8 mouse cellular contexts compared by ENCODE assay signal in genomic region chr14:73382699-73383098, GRCm38 (mm10). TPM values are rescaled to one million over a fixed set of nuclear protein-coding genes. Genes with fewer than 3 reads are reported as not detected.
DNase-seq lines count a peak whose midpoint lies in the region; ATAC-seq and TF ChIP-seq lines count a peak whose summit lies in the region.

No protein-coding gene starts in this region.

- no peak for ATAC-seq in embryonic facial prominence, embryonic 14.5 days (ENCODE audit: low read depth)
- no peak for ATAC-seq in heart, embryonic 11.5 days (replicated peaks; ENCODE audit: insufficient number of reproducible peaks, low FRiP score, low TSS enrichment)
- no peak for ATAC-seq in liver, embryonic 14.5 days (ENCODE audit: insufficient read depth)
- ATAC-seq in inflammation-experienced regulatory T-cells, adult 6 months = no peak

- no peaks in the 10 kb centered on the region for H3K9me3 ChIP-seq in embryonic facial prominence, embryonic 14.5 days (ENCODE audit: control insufficient read depth, low read length)
- no peaks in the 10 kb centered on the region for H3K9me3 ChIP-seq in heart, embryonic 11.5 days (replicated peaks; ENCODE audit: control insufficient read depth, low read length)
- H3K9me3 ChIP-seq in liver, embryonic 14.5 days (ENCODE audit: control insufficient read depth, low read length) = no peaks in the 10 kb centered on the region

- no peaks in the 10 kb centered on the region for H3K27me3 ChIP-seq in embryonic facial prominence, embryonic 14.5 days (replicated peaks; ENCODE audit: control insufficient read depth, insufficient read depth, low read length)
- H3K27me3 ChIP-seq in heart, embryonic 11.5 days (ENCODE audit: control insufficient read depth, insufficient read depth, low read length) = no peaks in the 10 kb centered on the region
- no peaks in the 10 kb centered on the region for H3K27me3 ChIP-seq in liver, embryonic 14.5 days (ENCODE audit: control insufficient read depth, insufficient read depth, low read length)

- peaks cover 22% of the 10 kb centered on the region for H3K4me1 ChIP-seq in embryonic facial prominence, embryonic 14.5 days (ENCODE audit: control insufficient read depth, insufficient read depth, low read length)
- H3K4me1 ChIP-seq in heart, embryonic 11.5 days (ENCODE audit: control insufficient read depth, insufficient read depth, low read length) = peaks cover 10% of the 10 kb centered on the region; the same call in 1 of the 2 replicates
- peaks cover 34 to 35% of the 10 kb centered on the region in 2 experiments for H3K4me1 ChIP-seq in liver, embryonic 14.5 days (replicated peaks; ENCODE audit: control insufficient read depth in 2 of 2, insufficient read depth in 2 of 2, low read length in 1 of 2)

- no peak for TF ChIP-seq CTCF in liver, embryonic 14.5 days (IDR thresholded peaks at IDR 0.05; ENCODE audit: low read depth)

- no peak overlapping the region; the same call in 1 of the 2 replicates for H3K27ac ChIP-seq in embryonic facial prominence, embryonic 14.5 days (replicated peaks; ENCODE audit: low read depth, low read length)
- H3K27ac ChIP-seq in heart, embryonic 11.5 days (ENCODE audit: low read depth, low read length) = peak overlapping the region; percentile 41; the same call in 1 of the 2 replicates
- no peak overlapping the region; the same call in none of the 2 replicates for H3K27ac ChIP-seq in liver, embryonic 14.5 days

- no peak for TF ChIP-seq EP300 in liver, embryonic 14.5 days (IDR thresholded peaks at IDR 0.05; ENCODE audit: low read depth)

- H3K36me3 ChIP-seq in embryonic facial prominence, embryonic 14.5 days (ENCODE audit: control insufficient read depth, insufficient read depth, low read length) = peaks cover 18% of the 10 kb centered on the region
- H3K36me3 ChIP-seq in heart, embryonic 11.5 days (ENCODE audit: control insufficient read depth, insufficient read depth, low read length) = no peaks in the 10 kb centered on the region
- peaks cover 25% of the 10 kb centered on the region for H3K36me3 ChIP-seq in liver, embryonic 14.5 days (replicated peaks; ENCODE audit: control insufficient read depth, insufficient read depth, low read depth)

- H3K9ac ChIP-seq in embryonic facial prominence, embryonic 14.5 days (ENCODE audit: low read depth, low read length) = peak overlapping the region; percentile 52
- peak overlapping the region; percentile 43; the same call in 1 of the 2 replicates for H3K9ac ChIP-seq in heart, embryonic 11.5 days (ENCODE audit: low read depth, low read length)
- peak overlapping the region; percentile 41 for H3K9ac ChIP-seq in liver, embryonic 14.5 days (replicated peaks)

- WGBS in embryonic facial prominence, embryonic 14.5 days = 26% methylated on average over 9 of the region's 9 CpGs
- WGBS in heart, embryonic 11.5 days (ENCODE audit: insufficient replicate concordance) = 67% methylated on average over 9 of the region's 9 CpGs
- WGBS in liver, embryonic 14.5 days (ENCODE audit: insufficient replicate concordance) = 42% methylated on average over 9 of the region's 9 CpGs

- peak overlapping the region; percentile 99 for H3K4me3 ChIP-seq in embryonic facial prominence, embryonic 14.5 days (ENCODE audit: low read depth, low read length)
- H3K4me3 ChIP-seq in heart, embryonic 11.5 days (ENCODE audit: low read depth, low read length) = peak overlapping the region; percentile 26
- peak overlapping the region; percentile 12 to 95 for H3K4me3 ChIP-seq in liver, embryonic 14.5 days (ENCODE audit: insufficient read depth in 1 of 2, low read depth in 2 of 2, low read length in 2 of 2)

- DNase-seq in urinary bladder, postnatal 14 days (ENCODE audit: low spot score) = peak; percentile 69
- no peak for DNase-seq in urinary bladder, postnatal 25 days (ENCODE audit: low spot score)
- peak; percentile 53 for DNase-seq in embryonic facial prominence, embryonic 14.5 days (ENCODE audit: low spot score)
- DNase-seq in kidney, postnatal 14 days = peak; percentile 67
- no peak for DNase-seq in liver, embryonic 14.5 days (ENCODE audit: low read depth in 3 of 3, low spot score in 3 of 3)
- peak; percentile 73 to 75 for DNase-seq in right cerebral cortex, postnatal 36 days (ENCODE audit: low spot score in 2 of 2)

- H3K4me2 ChIP-seq in embryonic facial prominence, embryonic 14.5 days (ENCODE audit: low read depth, low read length) = peak overlapping the region; percentile 71
- peak overlapping the region; percentile 69 for H3K4me2 ChIP-seq in heart, embryonic 11.5 days
- H3K4me2 ChIP-seq in liver, embryonic 14.5 days (ENCODE audit: low read depth) = peak overlapping the region; percentile 84

RNA-seq across cellular contexts. Expression of gene Itm2b, which starts 2.4 kb away (rescaled TPM):
- 936 and 968 TPM in 2 replicates for polyA plus RNA-seq in embryonic facial prominence, embryonic 14.5 days (2014; fragmentation: Nextera tagmentation; extraction: Ambion mirVana)
- polyA plus RNA-seq in heart, embryonic 11.5 days (2014; fragmentation: Nextera tagmentation; extraction: Ambion mirVana) = 513 and 567 TPM in 2 replicates
- polyA plus RNA-seq in liver, embryonic 14.5 days (2012; rRNA removed) = 203 and 206 TPM in 2 replicates
- 396 and 431 TPM in 2 replicates for polyA plus RNA-seq in liver, embryonic 14.5 days (2014; fragmentation: Nextera tagmentation; extraction: Ambion mirVana)
- polyA plus RNA-seq in inflammation-experienced regulatory T-cells, adult 6 months (2017; shearing (Covaris generic)) = 1,000 to 10,000 TPM in 2 of 3 experiments, 100 to 1,000 TPM in 1; 933 to 1,139 (median 1,095) TPM

RNA-seq across cellular contexts. Expression of gene Rb1, which starts 57.1 kb away (rescaled TPM):
- polyA plus RNA-seq in embryonic facial prominence, embryonic 14.5 days (2014; fragmentation: Nextera tagmentation; extraction: Ambion mirVana) = 30.1 and 30.4 TPM in 2 replicates
- 15.6 and 18.1 TPM in 2 replicates for polyA plus RNA-seq in heart, embryonic 11.5 days (2014; fragmentation: Nextera tagmentation; extraction: Ambion mirVana)
- 11.6 and 15.4 TPM in 2 replicates for polyA plus RNA-seq in liver, embryonic 14.5 days (2012; rRNA removed)
- 22.1 and 30.2 TPM in 2 replicates for polyA plus RNA-seq in liver, embryonic 14.5 days (2014; fragmentation: Nextera tagmentation; extraction: Ambion mirVana)
- 100 to 1,000 TPM in 1 of 3 experiments, 10 to 100 TPM in 2; 21.9 to 113 (median 85.4) TPM for polyA plus RNA-seq in inflammation-experienced regulatory T-cells, adult 6 months (2017; shearing (Covaris generic))

Comparison
In these comparisons a context has a peak if more than half of its experiments do, and no peak if none do; other contexts are left out.
1. DNase-seq: peak in urinary bladder, postnatal 14 days (single experiment), embryonic facial prominence, embryonic 14.5 days (single experiment), kidney, postnatal 14 days (single experiment) and right cerebral cortex, postnatal 36 days (2 of 2); none in urinary bladder, postnatal 25 days (single experiment) and liver, embryonic 14.5 days (0 of 3).
2. H3K4me3 ChIP-seq: peak in every context shown above with its lines; median percentile 99 in embryonic facial prominence, embryonic 14.5 days; 54 in liver, embryonic 14.5 days; 26 in heart, embryonic 11.5 days.
3. Peak in every context shown above with its lines, with median percentiles within 50 percentile points of each other: H3K4me2 ChIP-seq and H3K9ac ChIP-seq.